Mouse (Mus musculus) MEL (cell line): ENCODE measurements around the gene Mxra8. TPM values are rescaled to one million over a fixed set of nuclear protein-coding genes. Genes with fewer than 3 reads are reported as not detected.

Source experiments
- DNase-seq: peaks from one replicate; pipeline ENCODE4 v3.0.0; 2011; ENCODE audit warnings: low read depth, low spot score
- H3K27ac ChIP-seq: 2 replicates; pipeline ENCODE4 v1.5.1; 2012; ENCODE audit warnings: low read depth, mild to moderate bottlenecking, control low read depth, low read length, moderate library complexity; ENCODE audit not compliant: control insufficient read depth
- H3K27me3 ChIP-seq, 2 experiments: fragments of 150-350 bp in 1 of 2; sonication (generic) in 1 of 2; 2 replicates each; pipeline ENCODE4 v1.6.1; 2012; ENCODE audit warnings: low read length in 2 of 2, mild to moderate bottlenecking in 2 of 2, improper control_type of control experiment in 1 of 2, moderate library complexity in 1 of 2; ENCODE audit not compliant: insufficient read depth in 2 of 2, control insufficient read depth in 1 of 2
- H3K36me3 ChIP-seq, 2 experiments: 2 replicates each; pipeline ENCODE4 v1.6.1; 2012 to 2014; ENCODE audit warnings: low read length in 2 of 2, improper control_type of control experiment in 1 of 2, inconsistent platforms in 1 of 2, mild to moderate bottlenecking in 1 of 2; ENCODE audit not compliant: insufficient read depth in 2 of 2, control insufficient read depth in 1 of 2
- H3K4me1 ChIP-seq, 2 experiments: fragments of 150-350 bp in 1 of 2; sonication (generic) in 1 of 2; 2 replicates each; pipeline ENCODE4 v1.6.1; 2012; ENCODE audit warnings: low read length in 2 of 2, improper control_type of control experiment in 1 of 2, mild to moderate bottlenecking in 1 of 2; ENCODE audit not compliant: insufficient read depth in 2 of 2, control insufficient read depth in 1 of 2
- H3K4me3 ChIP-seq, 2 experiments: fragments of 150-350 bp in 1 of 2; sonication (generic) in 1 of 2; 2 replicates each; pipeline ENCODE4 v1.5.1; 2012; ENCODE audit warnings: low read depth in 2 of 2, low read length in 2 of 2, mild to moderate bottlenecking in 2 of 2, moderate library complexity in 2 of 2, control low read depth in 1 of 2, improper control_type of control experiment in 1 of 2; ENCODE audit not compliant: control insufficient read depth in 1 of 2, insufficient read depth in 1 of 2
- H3K79me2 ChIP-seq: 2 replicates; pipeline ENCODE4 v1.6.1; 2012; ENCODE audit warnings: mild to moderate bottlenecking, low read length, moderate library complexity; ENCODE audit not compliant: control insufficient read depth, poor library complexity, insufficient read depth
- H3K9ac ChIP-seq: 2 replicates; pipeline ENCODE4 v1.6.1; 2012; ENCODE audit warnings: low read depth, mild to moderate bottlenecking, control low read depth, low read length, moderate library complexity; ENCODE audit not compliant: control insufficient read depth, poor library complexity, severe bottlenecking
- H3K9me3 ChIP-seq: fragments of 150-350 bp; sonication (generic); replicated peaks from 2 replicates; pipeline ENCODE4 v1.6.1; 2012; ENCODE audit warnings: mild to moderate bottlenecking, low read length, improper control_type of control experiment, moderate library complexity; ENCODE audit not compliant: insufficient read depth
- BHLHE40 ChIP-seq: IDR thresholded peaks from 2 replicates; pipeline ENCODE4 v1.6.1; 2012; ENCODE audit warnings: low read depth, mild to moderate bottlenecking, inconsistent platforms, low read length, improper control_type of control experiment, borderline replicate concordance
- CHD1 ChIP-seq: IDR thresholded peaks from 2 replicates; pipeline ENCODE4 v1.6.1; 2012; ENCODE audit warnings: low read depth, mild to moderate bottlenecking, inconsistent platforms, low read length, improper control_type of control experiment
- CHD2 ChIP-seq: IDR thresholded peaks from 2 replicates; pipeline ENCODE4 v1.6.1; 2011; ENCODE audit warnings: low read length, improper control_type of control experiment
- CTCF ChIP-seq, 3 experiments: IDR thresholded peaks in 2 of 3; conservative IDR thresholded peaks in 1 of 3; 2 replicates each; pipeline ENCODE4 v1.5.1; 2011 to 2012; ENCODE audit warnings: low read length in 3 of 3, low read depth in 2 of 3, mild to moderate bottlenecking in 2 of 3, improper control_type of control experiment in 1 of 3, inconsistent platforms in 1 of 3, mixed read lengths in 1 of 3, moderate library complexity in 1 of 3; ENCODE audit not compliant: control insufficient read depth in 1 of 3, insufficient read depth in 1 of 3, poor library complexity in 1 of 3, severe bottlenecking in 1 of 3
- E2F4 ChIP-seq: IDR thresholded peaks from 2 replicates; pipeline ENCODE4 v1.6.1; 2011; ENCODE audit warnings: low read depth, low read length, improper control_type of control experiment, borderline replicate concordance
- ELF1 ChIP-seq: IDR thresholded peaks from 2 replicates; pipeline ENCODE4 v1.6.1; 2014; ENCODE audit warnings: low read depth, mild to moderate bottlenecking, inconsistent platforms, low read length, improper control_type of control experiment, moderate library complexity
- EP300 ChIP-seq, 2 experiments: IDR thresholded peaks; 2 replicates each; pipeline ENCODE4 v1.6.1; 2011; ENCODE audit warnings: improper control_type of control experiment in 2 of 2, low read length in 2 of 2, low read depth in 1 of 2, mild to moderate bottlenecking in 1 of 2
- ETS1 ChIP-seq: IDR thresholded peaks from 2 replicates; pipeline ENCODE4 v1.6.1; 2012; ENCODE audit warnings: low read depth, mild to moderate bottlenecking, inconsistent platforms, low read length, improper control_type of control experiment, moderate library complexity
- GABPA ChIP-seq: IDR thresholded peaks from 2 replicates; pipeline ENCODE4 v1.6.1; 2012; ENCODE audit warnings: low read depth, mild to moderate bottlenecking, inconsistent platforms, low read length, improper control_type of control experiment, moderate library complexity
- GATA1 ChIP-seq: IDR thresholded peaks from 2 replicates; pipeline ENCODE4 v1.6.1; 2011; ENCODE audit warnings: low read depth, low read length, improper control_type of control experiment
- HCFC1 ChIP-seq: IDR thresholded peaks from 2 replicates; pipeline ENCODE4 v1.6.1; 2012; ENCODE audit warnings: low read depth, mild to moderate bottlenecking, inconsistent platforms, low read length, improper control_type of control experiment, moderate library complexity
- JUND ChIP-seq: IDR thresholded peaks from 2 replicates; pipeline ENCODE4 v1.6.1; 2011; ENCODE audit warnings: low read depth, mild to moderate bottlenecking, improper control_type of control experiment, low read length
- KAT2A ChIP-seq: conservative IDR thresholded peaks from 2 replicates; pipeline ENCODE4 v1.6.1; 2012; ENCODE audit warnings: low read depth, low read length, improper control_type of control experiment, inconsistent platforms
- MAFK ChIP-seq: IDR thresholded peaks from 2 replicates; pipeline ENCODE4 v1.6.1; 2011; ENCODE audit warnings: low read depth, mild to moderate bottlenecking, low read length, improper control_type of control experiment, borderline replicate concordance
- MAX ChIP-seq: IDR thresholded peaks from 2 replicates; pipeline ENCODE4 v1.6.1; 2011; ENCODE audit warnings: low read length, improper control_type of control experiment
- MAZ ChIP-seq: IDR thresholded peaks from 2 replicates; pipeline ENCODE4 v1.6.1; 2012; ENCODE audit warnings: low read depth, mild to moderate bottlenecking, inconsistent platforms, low read length, improper control_type of control experiment
- MEF2A ChIP-seq: IDR thresholded peaks from 2 replicates; pipeline ENCODE4 v1.6.1; 2014; ENCODE audit warnings: low read depth, mild to moderate bottlenecking, inconsistent platforms, low read length, improper control_type of control experiment; ENCODE audit not compliant: poor library complexity, insufficient replicate concordance, severe bottlenecking; ENCODE audit errors: extremely low read depth
- MXI1 ChIP-seq: IDR thresholded peaks from 2 replicates; pipeline ENCODE4 v1.6.1; 2011; ENCODE audit warnings: mild to moderate bottlenecking, low read depth, low read length, improper control_type of control experiment
- MYB ChIP-seq: IDR thresholded peaks from 2 replicates; pipeline ENCODE4 v1.6.1; 2011; ENCODE audit warnings: mild to moderate bottlenecking, low read depth, low read length, improper control_type of control experiment
- NELFE ChIP-seq: IDR thresholded peaks from 2 replicates; pipeline ENCODE4 v1.6.1; 2011; ENCODE audit warnings: low read depth, low read length, improper control_type of control experiment
- NRF1 ChIP-seq: IDR thresholded peaks from 2 replicates; pipeline ENCODE4 v1.6.1; 2014; ENCODE audit warnings: low read depth, mild to moderate bottlenecking, inconsistent platforms, low read length, improper control_type of control experiment, moderate library complexity; ENCODE audit not compliant: poor library complexity, insufficient read depth, severe bottlenecking
- POLR2A ChIP-seq, 2 experiments: IDR thresholded peaks; 2 replicates each; pipeline ENCODE4 v1.6.1; 2011 to 2012; ENCODE audit warnings: low read length in 2 of 2, mild to moderate bottlenecking in 2 of 2, control low read depth in 1 of 2, improper control_type of control experiment in 1 of 2, low read depth in 1 of 2, moderate library complexity in 1 of 2; ENCODE audit not compliant: control insufficient read depth in 1 of 2, insufficient read depth in 1 of 2, poor library complexity in 1 of 2
- POLR2AphosphoS2 ChIP-seq: IDR thresholded peaks from 2 replicates; pipeline ENCODE4 v1.6.1; 2011; ENCODE audit warnings: low read length, improper control_type of control experiment
- POLR2AphosphoS5 ChIP-seq: IDR thresholded peaks from 2 replicates; pipeline ENCODE4 v1.6.1; 2012; ENCODE audit warnings: low read depth, borderline replicate concordance, mild to moderate bottlenecking, inconsistent platforms, low read length, moderate library complexity, mixed read lengths
- RAD21 ChIP-seq: IDR thresholded peaks from 2 replicates; pipeline ENCODE4 v1.6.1; 2011; ENCODE audit warnings: mild to moderate bottlenecking, low read depth, low read length, improper control_type of control experiment
- SIN3A ChIP-seq: IDR thresholded peaks from 2 replicates; pipeline ENCODE4 v1.6.1; 2012; ENCODE audit warnings: low read length, improper control_type of control experiment, inconsistent platforms
- SMC3 ChIP-seq: IDR thresholded peaks from 2 replicates; pipeline ENCODE4 v1.6.1; 2011; ENCODE audit warnings: low read depth, low read length, improper control_type of control experiment
- TAL1 ChIP-seq: IDR thresholded peaks from 2 replicates; pipeline ENCODE4 v1.6.1; 2012; ENCODE audit warnings: mild to moderate bottlenecking, inconsistent platforms, low read length, moderate library complexity, mixed read lengths
- TCF12 ChIP-seq: IDR thresholded peaks from 2 replicates; pipeline ENCODE4 v1.6.1; 2014; ENCODE audit warnings: low read depth, mild to moderate bottlenecking, inconsistent platforms, low read length, improper control_type of control experiment, moderate library complexity
- UBTF ChIP-seq: IDR thresholded peaks from 2 replicates; pipeline ENCODE4 v1.6.1; 2012; ENCODE audit warnings: low read depth, mild to moderate bottlenecking, inconsistent platforms, low read length, improper control_type of control experiment, moderate library complexity, borderline replicate concordance; ENCODE audit not compliant: insufficient read depth
- USF1 ChIP-seq: IDR thresholded peaks from 2 replicates; pipeline ENCODE4 v1.6.1; 2014; ENCODE audit warnings: low read depth, mild to moderate bottlenecking, inconsistent platforms, low read length, improper control_type of control experiment, moderate library complexity
- USF2 ChIP-seq, 2 experiments: IDR thresholded peaks; 2 replicates each; pipeline ENCODE4 v1.6.1; 2011 to 2012; ENCODE audit warnings: improper control_type of control experiment in 2 of 2, low read length in 2 of 2, borderline replicate concordance in 1 of 2, inconsistent platforms in 1 of 2, low read depth in 1 of 2, mild to moderate bottlenecking in 1 of 2; ENCODE audit not compliant: insufficient read depth in 1 of 2
- ZC3H11A ChIP-seq: IDR thresholded peaks from 2 replicates; pipeline ENCODE4 v1.6.1; 2012; ENCODE audit warnings: low read depth, mild to moderate bottlenecking, inconsistent platforms, low read length, improper control_type of control experiment
- ZKSCAN1 ChIP-seq: IDR thresholded peaks from 2 replicates; pipeline ENCODE4 v1.6.1; 2012; ENCODE audit warnings: low read depth, mild to moderate bottlenecking, inconsistent platforms, low read length, improper control_type of control experiment, moderate library complexity
- ZMIZ1 ChIP-seq: IDR thresholded peaks from 2 replicates; pipeline ENCODE4 v1.6.1; 2012; ENCODE audit warnings: low read depth, mild to moderate bottlenecking, inconsistent platforms, low read length, improper control_type of control experiment, moderate library complexity
- ZNF384 ChIP-seq: IDR thresholded peaks from 2 replicates; pipeline ENCODE4 v1.6.1; 2012; ENCODE audit warnings: low read depth, mild to moderate bottlenecking, inconsistent platforms, low read length, improper control_type of control experiment
- polyA plus RNA-seq, 2 experiments: library from polyadenylated mRNA; stranded (reverse) in 1 of 2; unstranded in 1 of 2; fragments of >175 nt in 1 of 2; fragments of >200 nt in 1 of 2; gene quantifications; 2 replicates each; pipeline versions ENCODE4 v1.2.1 to v1.2.4; 2012; ENCODE audit warnings: low replicate concordance in 2 of 2, low read depth in 1 of 2; ENCODE audit not compliant: insufficient read length in 2 of 2, insufficient read depth in 1 of 2, missing spikeins in 1 of 2
- total RNA-seq: library from RNA; depleted of rRNA; stranded (reverse); fragments of 300-350 nt; gene quantifications from 2 replicates; pipeline ENCODE4 v1.2.3, GENCODE M21; 2012

Gene Mxra8
- total and polyA plus RNA-seq, 3 experiments = 0.46 TPM; not detected in 2

GRCm38 (mm10) chr4:155831205-155831766 is 8.2 kb upstream of the Mxra8 start, which contains the start of gene Aurkaip1:
Gene Aurkaip1 (plus strand): TSS chr4:155831272.
- H3K36me3 ChIP-seq = peaks cover 0 to 7% of the 10 kb centered on the region in 2 experiments; a peak in 2 of 4 replicates
- peak; percentile 93 for TF ChIP-seq ELF1
- TF ChIP-seq MYB = no peak
- TF ChIP-seq USF2 (IDR thresholded peaks at IDR 0.05; ENCODE audit: borderline replicate concordance in 1 of 2, insufficient read depth in 1 of 2, low read depth in 1 of 2, low read length in 2 of 2) = no peak
- peak; percentile 62 for TF ChIP-seq ETS1
- TF ChIP-seq MAFK = no peak
- no peak; the same call in 1 of the 2 replicates for TF ChIP-seq ZMIZ1
- TF ChIP-seq MAZ = peak; percentile 82; the same call in 1 of the 2 replicates
- 0 out of 2 replicates have a peak, but pooled peaks have one; percentile 23 for TF ChIP-seq NRF1
- TF ChIP-seq TCF12 = peak; percentile 75
- TF ChIP-seq USF1 = 0 out of 2 replicates have a peak, but pooled peaks have one; percentile 15
- no peak for TF ChIP-seq GATA1
- no peak for TF ChIP-seq TAL1
- TF ChIP-seq SMC3 = peak; percentile 51
- no peak; the same call in 1 of the 2 replicates for TF ChIP-seq RAD21
- TF ChIP-seq MEF2A = no peak
- peak; percentile 82 for TF ChIP-seq MXI1
- TF ChIP-seq EP300 (IDR thresholded peaks at IDR 0.05; ENCODE audit: low read depth in 1 of 2, low read length in 2 of 2) = no peak
- no peak for TF ChIP-seq JUND
- peak; percentile 29; the same call in 1 of the 2 replicates for TF ChIP-seq BHLHE40
- no peak; the same call in 1 of the 2 replicates for TF ChIP-seq KAT2A
- 0 out of 2 replicates have a peak, but pooled peaks have one; percentile 50 for TF ChIP-seq UBTF
- TF ChIP-seq NELFE = peak; percentile 88
- TF ChIP-seq ZNF384 = no peak
- TF ChIP-seq MAX = no peak; the same call in none of the 2 replicates
- TF ChIP-seq ZKSCAN1 = no peak
- no peak for TF ChIP-seq CHD1
- peak; percentile 92 for TF ChIP-seq HCFC1
- TF ChIP-seq CHD2 = no peak
- no peak; the same call in none of the 2 replicates for TF ChIP-seq POLR2AphosphoS2
- peak; percentile 66 to 84 for TF ChIP-seq POLR2A (IDR thresholded peaks at IDR 0.05; ENCODE audit: control insufficient read depth in 1 of 2, insufficient read depth in 1 of 2, low read depth in 1 of 2, low read length in 2 of 2, poor library complexity in 1 of 2)
- TF ChIP-seq ZC3H11A = no peak
- TF ChIP-seq E2F4 = 0 out of 2 replicates have a peak, but pooled peaks have one; percentile 26
- TF ChIP-seq CTCF (IDR thresholded peaks at IDR 0.05 in 2 of 3, conservative IDR thresholded peaks at IDR 0.05 in 1 of 3; ENCODE audit: control insufficient read depth in 1 of 3, insufficient read depth in 1 of 3, low read depth in 2 of 3, low read length in 3 of 3, poor library complexity in 1 of 3, severe bottlenecking in 1 of 3) = peak; percentile 68 to 94 (median 90); a peak in 5 of 6 replicates
- peak; percentile 83 for TF ChIP-seq SIN3A
- TF ChIP-seq GABPA = no peak
- no peak for TF ChIP-seq POLR2AphosphoS5

More at GRCm38 (mm10) chr4:155831205-155831766, 8.2 kb upstream of the Mxra8 start, which contains the start of gene Aurkaip1:
- Histone ChIP-seq H3K4me3 (peak within 1 kb of the TSS; percentile 84 to 90), H3K79me2 (peaks cover 15% of the 10 kb centered on the region), H3K4me1 (peaks cover 0 to 10% of the 10 kb centered on the region in 2 experiments; a peak in 1 of 4 replicates), H3K9ac (peak within 1 kb of the TSS; percentile 88), H3K9me3 (no peaks in the 10 kb centered on the region), H3K27ac (peak within 1 kb of the TSS; percentile 93), H3K27me3 (no peaks in the 10 kb centered on the region)
- DNase-seq = peak; percentile 98
